ENCODE assay signal across 21 mouse cellular contexts in genomic region chr16:64583406-64583805, GRCm38 (mm10). TPM values are rescaled to one million over a fixed set of nuclear protein-coding genes. Genes with fewer than 3 reads are reported as not detected.
DNase-seq lines count a peak whose midpoint lies in the region; ATAC-seq and TF ChIP-seq lines count a peak whose summit lies in the region.
"Had no signal": no experiment of that assay in that cellular context is flagged by ENCODE, and none has a peak within 500 bp of the region (broad histone marks: within the 10 kb centered on the region; RNA-seq: fewer than 3 reads in every experiment).

No protein-coding gene starts in this region.

- H3K4me2 ChIP-seq in hindbrain, postnatal 0 days (ENCODE audit: low read depth, low read length) = no peak overlapping the region
- H3K4me2 ChIP-seq in hindbrain, embryonic 13.5 days = no peak overlapping the region
- H3K4me2 ChIP-seq in stomach, postnatal 0 days (replicated peaks; ENCODE audit: low read depth) = no peak overlapping the region
- H3K4me2 ChIP-seq: liver, embryonic 12.5 days; neural tube, embryonic 15.5 days had no signal

- no peak overlapping the region for H3K9ac ChIP-seq in hindbrain, postnatal 0 days (replicated peaks; ENCODE audit: low read length)
- H3K9ac ChIP-seq in hindbrain, embryonic 13.5 days = no peak overlapping the region
- no peak overlapping the region for H3K9ac ChIP-seq in stomach, postnatal 0 days (ENCODE audit: low read length)
- H3K9ac ChIP-seq: liver, embryonic 12.5 days; neural tube, embryonic 15.5 days had no signal

- TF ChIP-seq EP300 in stomach, postnatal 0 days (optimal IDR thresholded peaks at IDR 0.05) = no peak

- no peaks in the 10 kb centered on the region for H3K9me3 ChIP-seq in hindbrain, postnatal 0 days (ENCODE audit: low read length)
- H3K9me3 ChIP-seq in hindbrain, embryonic 13.5 days = no peaks in the 10 kb centered on the region
- H3K9me3 ChIP-seq in stomach, postnatal 0 days (ENCODE audit: control insufficient read depth, low read length) = no peaks in the 10 kb centered on the region
- H3K9me3 ChIP-seq: liver, embryonic 12.5 days; neural tube, embryonic 15.5 days had no signal

- no peak for ATAC-seq in hindbrain, postnatal 0 days
- no peak for ATAC-seq in hindbrain, embryonic 13.5 days (ENCODE audit: low FRiP score)
- no peak for ATAC-seq in stomach, postnatal 0 days (ENCODE audit: low FRiP score, low TSS enrichment)
- ATAC-seq: forebrain, embryonic 16.5 days; inflammation-experienced regulatory T-cells, adult 6 months; liver, embryonic 12.5 days had no signal

- H3K36me3 ChIP-seq in hindbrain, postnatal 0 days (ENCODE audit: insufficient read depth, low read length) = no peaks in the 10 kb centered on the region
- H3K36me3 ChIP-seq in hindbrain, embryonic 13.5 days = no peaks in the 10 kb centered on the region
- H3K36me3 ChIP-seq in stomach, postnatal 0 days (ENCODE audit: control insufficient read depth, insufficient read depth, low read length) = no peaks in the 10 kb centered on the region
- H3K36me3 ChIP-seq: liver, embryonic 12.5 days; neural tube, embryonic 15.5 days had no signal

- TF ChIP-seq CTCF in hindbrain, postnatal 0 days (IDR thresholded peaks at IDR 0.05; ENCODE audit: low read depth) = peak; percentile 29; the same call in 1 of the 2 replicates
- peak; percentile 53 for TF ChIP-seq CTCF in stomach, postnatal 0 days (IDR thresholded peaks at IDR 0.05; ENCODE audit: low read depth)

- H3K27ac ChIP-seq in hindbrain, postnatal 0 days = no peak overlapping the region
- H3K27ac ChIP-seq in hindbrain, embryonic 13.5 days = no peak overlapping the region
- H3K27ac ChIP-seq in stomach, postnatal 0 days (replicated peaks) = no peak overlapping the region
- H3K27ac ChIP-seq: gastrocnemius, adult 2 months; liver, embryonic 12.5 days; neural tube, embryonic 15.5 days had no signal

- peak; percentile 53 to 60 for DNase-seq in cerebellum, postnatal 10 days
- no peak for DNase-seq in cerebellum, adult 8-10 months
- DNase-seq in hindbrain, postnatal 0 days (ENCODE audit: low spot score) = peak; percentile 60
- peak; percentile 49 for DNase-seq in lung, postnatal 10 days
- no peak for DNase-seq in lung, adult 18-20 months
- DNase-seq in stomach, postnatal 0 days (ENCODE audit: low spot score) = no peak
- no peak for DNase-seq in urinary bladder, postnatal 10 days (ENCODE audit: low spot score)
- DNase-seq: cerebellum, adult 11-12 months; gastrocnemius, adult 2 months; layer of hippocampus, adult 9-11 months; thymus, adult 2 months had no signal

- H3K4me3 ChIP-seq in hindbrain, postnatal 0 days (ENCODE audit: low read length) = no peak overlapping the region
- H3K4me3 ChIP-seq in hindbrain, embryonic 13.5 days = no peak overlapping the region
- H3K4me3 ChIP-seq in stomach, postnatal 0 days (ENCODE audit: low read depth, low read length) = no peak overlapping the region
- H3K4me3 ChIP-seq: gastrocnemius, adult 2 months; liver, embryonic 12.5 days; neural tube, embryonic 15.5 days had no signal

- no peaks in the 10 kb centered on the region for H3K27me3 ChIP-seq in hindbrain, postnatal 0 days (ENCODE audit: insufficient read depth, low read length)
- H3K27me3 ChIP-seq in hindbrain, embryonic 13.5 days = no peaks in the 10 kb centered on the region
- H3K27me3 ChIP-seq in stomach, postnatal 0 days (ENCODE audit: control insufficient read depth, insufficient read depth, low read length) = no peaks in the 10 kb centered on the region
- H3K27me3 ChIP-seq: CH12.LX; liver, embryonic 12.5 days; neural tube, embryonic 15.5 days had no signal

- WGBS in hindbrain, postnatal 0 days = 36% methylated on average over 3 of the region's 3 CpGs
- 48% methylated on average over 3 of the region's 3 CpGs for WGBS in hindbrain, embryonic 13.5 days
- 47% methylated on average over 3 of the region's 3 CpGs for WGBS in stomach, postnatal 0 days

- no peaks in the 10 kb centered on the region for H3K4me1 ChIP-seq in hindbrain, postnatal 0 days (ENCODE audit: insufficient read depth, low read length)
- H3K4me1 ChIP-seq in hindbrain, embryonic 13.5 days (replicated peaks) = no peaks in the 10 kb centered on the region
- H3K4me1 ChIP-seq in stomach, postnatal 0 days (replicated peaks; ENCODE audit: control insufficient read depth, insufficient read depth) = no peaks in the 10 kb centered on the region
- H3K4me1 ChIP-seq: liver, embryonic 12.5 days; neural tube, embryonic 15.5 days had no signal

RNA-seq across cellular contexts. Expression of gene Csnka2ip, which starts 18.8 kb away (rescaled TPM):
- 0.21 TPM in 1 of 2 replicates, not detected in the other for total RNA-seq in hindbrain, postnatal 0 days (2014; rRNA removed)
- polyA plus RNA-seq in hindbrain, postnatal 0 days (2015; fragmentation: Nextera tagmentation; extraction: Ambion mirVana) = not detected in 2 replicates
- polyA plus RNA-seq in hindbrain, embryonic 13.5 days (2015; fragmentation: Nextera tagmentation; extraction: Ambion mirVana) = not detected in 2 replicates
- polyA plus RNA-seq in stomach, postnatal 0 days (2015; fragmentation: Nextera tagmentation; extraction: Ambion mirVana) = not detected in 2 replicates
- total RNA-seq: CH12.LX; gastrocnemius, adult 2 months; heart, adult 8-10 months; heart, postnatal 14 days; megakaryocyte progenitor cell, adult 5-6 weeks had no signal
- polyA plus RNA-seq: forebrain, embryonic 16.5 days; inflammation-experienced regulatory T-cells, adult 6 months; kidney, embryonic 16.5 days; liver, embryonic 12.5 days; neural tube, embryonic 15.5 days; thymus, adult 2 months had no signal

Comparison
In these comparisons a context has a peak if more than half of its experiments do, and no peak if none do; other contexts are left out.
1. DNase-seq: peak in cerebellum, postnatal 10 days (2 of 2), hindbrain, postnatal 0 days (single experiment) and lung, postnatal 10 days (single experiment); none in cerebellum, adult 8-10 months (single experiment), lung, adult 18-20 months (0 of 2), stomach, postnatal 0 days (single experiment) and urinary bladder, postnatal 10 days (single experiment).